Mouse (Mus musculus): ENCODE data around the gene Adora2b.

The Adora2b gene

DNA sequence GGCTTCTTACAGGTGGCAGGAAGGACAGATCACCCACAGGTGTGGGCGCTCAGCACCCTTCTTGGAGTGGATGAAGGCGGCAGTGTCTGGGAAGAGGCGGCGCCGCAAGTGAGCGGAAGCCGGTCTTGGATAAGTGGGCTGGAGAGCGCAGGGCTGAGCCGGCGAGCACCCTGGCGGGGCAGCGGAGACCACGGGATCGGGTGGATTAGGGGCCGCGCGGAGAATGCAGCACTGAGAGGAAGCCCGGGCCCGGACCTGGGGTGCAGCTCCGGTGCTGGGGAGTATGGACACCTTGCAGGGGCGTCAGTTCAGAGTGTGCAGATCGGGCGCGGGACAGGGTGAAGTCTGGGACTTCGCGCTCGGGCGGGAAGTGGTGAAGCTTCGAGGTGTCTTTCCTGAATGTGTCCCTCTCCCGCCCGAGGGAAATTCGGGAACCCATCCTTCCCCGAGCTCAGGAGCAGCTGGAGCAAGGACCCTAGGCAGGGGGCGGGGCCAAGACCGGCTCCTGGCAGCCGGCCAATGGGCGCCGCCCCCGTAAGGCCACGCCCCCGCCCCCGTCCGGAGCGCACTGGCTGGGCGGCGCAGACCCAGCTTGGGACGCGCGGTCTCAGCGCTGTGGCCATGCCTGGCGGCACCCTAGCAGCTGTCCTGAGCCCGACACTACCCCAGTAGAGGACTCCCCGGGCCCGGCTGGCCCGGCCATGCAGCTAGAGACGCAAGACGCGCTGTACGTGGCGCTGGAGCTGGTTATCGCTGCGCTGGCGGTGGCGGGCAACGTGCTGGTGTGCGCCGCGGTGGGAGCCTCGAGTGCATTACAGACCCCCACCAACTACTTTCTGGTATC, at the start of gene Adora2b:
Gene Adora2b, plus strand, starts transcription at position 584 of the 844 bp plus-strand sequence.
- peak in 1 of 2 experiments; percentile 24 for DNase-seq (ENCODE audit: low spot score in 2 of 2)

DNA sequence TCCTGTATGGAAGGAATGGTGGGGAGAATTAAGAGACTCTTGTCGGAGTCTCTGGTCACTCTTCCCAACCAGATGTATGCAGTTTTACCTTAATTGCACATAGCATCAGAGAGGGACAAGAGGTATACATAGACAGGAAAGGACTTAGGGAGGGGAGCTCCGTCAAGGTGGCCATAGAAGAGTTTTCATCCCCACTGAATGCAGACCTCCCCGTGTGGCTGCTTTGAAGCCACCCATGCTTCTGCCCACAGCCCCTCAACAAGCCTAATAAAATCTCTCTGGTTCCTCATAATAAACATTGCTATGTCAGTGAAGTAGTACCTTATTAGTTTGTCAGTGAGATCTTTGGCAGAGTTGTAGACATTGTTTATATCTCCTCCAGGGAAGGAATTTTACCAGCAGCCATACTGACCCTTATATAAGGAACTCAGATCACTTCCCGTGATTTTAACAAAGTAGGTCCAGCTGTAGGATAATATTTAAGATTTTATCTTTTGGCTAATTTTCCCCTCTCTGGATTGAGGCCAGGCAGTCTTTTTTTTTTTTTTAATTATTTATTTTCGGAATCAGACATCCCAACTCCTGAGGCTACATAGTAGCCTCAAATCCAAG, 47.8 kb upstream of the Adora2b start:
- no peak for DNase-seq (ENCODE audit: low spot score in 2 of 2)

DNA sequence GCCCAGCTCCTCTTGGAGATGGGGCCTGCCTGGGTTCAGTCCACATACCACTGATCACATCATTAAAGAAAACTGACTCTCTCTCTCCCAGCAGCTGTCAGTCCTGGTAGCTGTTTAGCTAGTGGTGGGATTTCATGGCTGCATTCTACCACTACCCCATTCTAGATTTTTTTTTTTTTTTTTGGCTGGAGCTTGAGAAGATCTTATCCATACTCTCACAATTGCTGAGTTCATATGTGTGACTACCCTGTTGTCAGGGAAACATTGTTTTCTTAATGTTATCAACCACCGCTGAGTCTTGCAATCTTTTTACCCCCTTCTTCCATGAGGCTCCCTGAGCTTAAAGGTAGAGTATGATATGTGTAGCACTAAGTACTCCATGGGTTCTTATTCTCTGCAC, 46.1 kb upstream of the Adora2b start:
- no peak for DNase-seq (ENCODE audit: low spot score in 2 of 2)

DNA sequence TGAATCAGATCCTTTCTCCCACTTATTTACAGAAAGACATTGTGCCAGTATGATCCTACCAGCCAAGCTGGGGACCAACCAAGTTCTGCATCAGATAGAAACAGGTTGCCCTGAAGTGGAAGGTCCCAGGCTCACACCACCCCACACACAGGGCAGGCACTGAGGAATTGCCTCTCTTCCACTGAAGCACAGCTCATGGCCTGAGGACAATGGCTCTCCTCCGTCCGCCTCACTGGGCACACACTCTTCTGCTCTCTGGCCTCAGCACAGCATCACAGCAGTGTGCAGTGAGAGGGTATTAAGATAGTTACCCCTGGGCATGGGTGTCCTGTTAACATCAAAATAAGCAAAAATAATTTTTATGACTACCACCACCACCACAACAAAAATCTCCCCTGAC, 39.7 kb upstream of the Adora2b start:
- DNase-seq (ENCODE audit: low spot score in 2 of 2), result no peak

DNA sequence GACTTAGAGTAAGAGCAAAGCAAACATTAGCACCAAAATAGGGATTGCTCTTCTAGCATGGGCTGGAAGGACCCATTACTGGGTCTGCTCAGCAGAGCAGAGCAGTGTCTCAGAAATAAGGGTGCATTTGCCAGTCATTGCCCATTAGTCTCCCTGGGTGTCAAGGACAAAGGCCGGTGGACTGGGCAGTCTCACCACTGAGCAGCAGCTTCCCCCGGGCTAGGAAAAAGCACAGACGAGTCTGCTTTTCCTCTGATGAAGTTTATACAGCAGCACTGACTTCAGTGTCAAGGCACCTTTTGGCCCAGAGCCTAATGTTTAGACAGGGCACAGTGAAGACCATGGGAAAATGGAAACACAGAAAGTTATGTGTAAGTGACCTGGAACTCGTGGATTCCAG, 38.9 kb upstream of the Adora2b start:
- no peak for DNase-seq (ENCODE audit: low spot score in 2 of 2)

DNA sequence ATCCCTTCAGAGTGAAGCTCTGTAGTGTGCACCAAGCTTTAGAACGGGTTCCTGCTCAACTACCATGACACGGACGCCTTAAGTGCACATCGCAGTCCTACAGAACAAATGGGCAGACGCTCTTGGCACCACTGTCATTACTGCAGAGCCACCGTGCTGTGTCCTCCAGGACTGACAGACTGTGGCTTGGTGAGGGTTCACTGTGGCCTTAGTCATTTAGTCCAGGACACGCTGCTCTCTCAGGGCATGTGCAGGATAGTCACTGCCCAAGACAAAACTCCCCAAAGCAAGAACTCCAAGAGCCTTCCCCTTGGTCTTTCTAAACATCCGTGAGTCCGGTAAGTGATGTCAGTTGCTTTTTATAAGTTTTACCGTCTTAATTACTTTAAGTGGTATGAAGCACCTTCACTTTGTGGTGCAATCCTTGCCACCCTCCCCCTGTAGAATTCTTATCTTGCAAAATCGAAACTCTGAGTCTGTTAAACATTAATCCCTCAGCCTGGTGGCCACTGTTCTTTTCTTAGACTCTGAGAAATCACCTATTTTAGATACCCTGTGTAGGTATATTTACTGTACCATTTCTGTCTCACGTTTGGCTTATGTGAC, 35.3 kb upstream of the Adora2b start:
- DNase-seq (ENCODE audit: low spot score in 2 of 2), result no peak

DNA sequence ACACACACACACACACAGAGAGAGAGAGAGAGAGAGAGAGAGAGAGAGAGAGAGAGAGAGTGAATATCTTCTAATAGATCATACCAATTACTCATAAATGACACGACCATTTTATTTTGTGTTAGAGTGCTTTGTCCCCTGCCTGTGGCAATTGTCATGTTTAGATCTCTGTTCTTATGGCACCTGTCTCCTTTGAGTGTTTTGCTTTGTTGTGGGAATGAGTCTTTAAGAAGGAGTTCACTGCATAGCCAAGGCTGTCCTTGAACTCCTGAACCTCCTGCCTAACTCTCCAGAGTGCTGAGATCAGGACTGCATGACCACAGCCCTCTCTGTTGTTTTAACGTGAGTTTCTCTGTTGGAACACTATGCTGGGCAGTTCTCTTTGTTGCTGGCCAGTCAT, 33.7 kb upstream of the Adora2b start:
- DNase-seq (ENCODE audit: low spot score in 2 of 2), result no peak

DNA sequence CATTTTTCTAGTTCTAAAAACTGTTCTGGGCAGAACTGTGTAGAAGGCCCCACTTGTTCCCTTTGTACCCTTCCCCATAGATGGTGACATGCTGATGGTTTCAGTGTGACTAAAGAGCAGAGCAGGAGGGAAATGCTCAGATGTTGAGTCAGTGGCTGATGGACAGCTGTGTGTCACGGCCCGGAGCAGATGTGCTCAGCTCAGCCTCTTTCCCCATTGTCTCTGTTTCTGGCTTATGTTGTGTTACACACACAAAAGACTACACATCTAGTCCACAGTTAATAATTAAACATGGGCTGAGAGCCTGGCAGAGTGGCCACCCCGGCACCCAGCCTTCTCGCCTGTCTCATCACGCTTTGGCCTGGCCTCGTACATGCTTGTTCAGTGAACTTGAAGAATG, 31.0 kb upstream of the Adora2b start:
- DNase-seq (ENCODE audit: low spot score in 2 of 2), result no peak

DNA sequence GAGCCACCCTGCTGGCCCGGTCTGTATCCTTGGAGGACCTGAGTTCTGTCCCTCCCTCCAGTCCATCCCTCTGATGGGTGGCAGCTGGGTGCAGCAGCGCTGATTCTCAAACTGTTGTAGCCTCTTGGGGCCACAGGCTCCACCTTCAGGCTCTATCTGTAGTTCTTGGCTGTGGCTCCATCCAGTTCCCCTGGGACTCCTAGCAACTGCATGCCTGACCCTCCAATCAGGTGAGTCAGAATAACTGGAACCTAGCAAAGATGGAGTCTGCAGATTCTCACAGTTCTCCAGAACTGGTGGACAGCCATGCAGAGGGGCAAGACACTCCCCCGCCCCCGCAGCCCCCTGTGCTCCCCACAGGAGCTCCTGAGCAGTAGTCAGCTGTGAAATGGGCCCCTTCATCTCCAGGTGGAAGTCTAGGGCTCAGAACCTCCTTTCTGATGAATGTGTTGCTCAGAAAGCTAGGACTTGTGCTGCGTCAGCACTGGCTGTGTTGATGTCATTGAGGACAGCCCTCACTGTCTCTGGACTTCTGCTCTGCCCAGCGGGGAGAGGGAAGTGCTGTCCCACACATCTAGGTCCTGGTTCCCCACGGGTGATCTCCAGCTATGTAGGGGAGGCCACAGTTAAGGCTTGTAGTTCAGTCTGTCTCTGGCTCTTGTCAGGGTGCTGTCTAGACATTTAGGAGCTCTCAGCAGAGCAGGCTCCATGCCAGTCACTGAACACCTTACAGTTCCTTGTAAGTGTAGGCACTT, 27.9 kb upstream of the Adora2b start:
- no peak for DNase-seq (ENCODE audit: low spot score in 2 of 2)

DNA sequence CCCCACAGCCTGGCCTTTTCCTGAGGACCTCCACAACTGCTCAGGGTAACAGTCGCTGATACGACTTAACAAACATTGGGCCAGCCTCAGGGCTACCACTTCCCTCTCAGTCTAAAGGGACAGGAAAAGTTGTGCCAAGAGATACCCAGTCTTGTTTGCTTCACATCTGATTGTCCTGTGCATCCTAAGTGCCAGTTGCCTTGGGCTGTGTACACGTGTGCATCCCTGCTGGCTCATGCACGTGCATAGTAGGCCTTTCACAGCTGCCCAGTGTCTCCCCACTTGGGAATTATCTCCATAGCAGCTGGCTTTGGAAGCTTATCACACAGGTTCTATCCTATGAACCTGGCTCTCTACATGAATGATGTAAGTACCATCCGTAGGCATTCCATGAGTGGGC, 25.4 kb upstream of the Adora2b start:
- DNase-seq (ENCODE audit: low spot score in 2 of 2), result no peak

DNA sequence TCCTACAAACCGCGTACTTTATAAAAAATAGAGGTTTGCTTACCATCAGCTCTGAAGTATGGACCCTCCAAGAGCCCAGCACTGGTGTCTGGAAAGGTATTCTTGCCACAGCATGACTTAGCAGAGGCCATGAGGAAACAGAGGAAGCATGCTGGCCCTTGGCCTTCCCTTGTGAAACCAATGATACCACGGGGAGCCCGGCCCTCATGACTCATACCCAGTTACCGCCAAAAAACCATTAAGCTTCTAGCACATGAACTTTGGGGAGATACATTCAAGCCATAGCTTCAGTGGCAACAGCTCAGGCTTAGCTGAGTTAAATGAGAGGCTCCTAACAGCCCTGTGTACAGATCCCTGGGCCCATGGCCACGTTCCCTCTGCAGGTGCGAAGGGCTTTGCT, 24.8 kb upstream of the Adora2b start:
- DNase-seq (ENCODE audit: low spot score in 2 of 2), result no peak

DNA sequence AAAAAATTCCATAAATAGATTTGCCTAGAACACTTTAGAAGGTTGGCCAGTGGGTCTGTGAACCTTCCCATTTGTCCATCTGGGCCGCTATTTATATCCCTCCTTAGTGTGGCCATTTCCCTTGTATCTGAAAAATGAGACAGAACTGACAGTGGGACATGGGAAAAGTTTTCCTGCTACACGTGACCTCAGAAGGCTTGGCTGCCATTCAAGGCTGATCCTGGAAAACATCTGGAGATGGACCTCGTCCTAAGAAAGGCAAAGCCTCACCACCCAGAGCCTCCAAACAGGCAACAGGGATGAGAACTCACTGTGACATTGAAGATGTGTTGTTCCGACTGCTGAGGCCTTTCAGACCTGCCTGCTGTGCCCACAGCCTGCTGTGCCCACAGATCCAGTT, 24.0 kb upstream of the Adora2b start:
- no peak for DNase-seq (ENCODE audit: low spot score in 2 of 2)

DNA sequence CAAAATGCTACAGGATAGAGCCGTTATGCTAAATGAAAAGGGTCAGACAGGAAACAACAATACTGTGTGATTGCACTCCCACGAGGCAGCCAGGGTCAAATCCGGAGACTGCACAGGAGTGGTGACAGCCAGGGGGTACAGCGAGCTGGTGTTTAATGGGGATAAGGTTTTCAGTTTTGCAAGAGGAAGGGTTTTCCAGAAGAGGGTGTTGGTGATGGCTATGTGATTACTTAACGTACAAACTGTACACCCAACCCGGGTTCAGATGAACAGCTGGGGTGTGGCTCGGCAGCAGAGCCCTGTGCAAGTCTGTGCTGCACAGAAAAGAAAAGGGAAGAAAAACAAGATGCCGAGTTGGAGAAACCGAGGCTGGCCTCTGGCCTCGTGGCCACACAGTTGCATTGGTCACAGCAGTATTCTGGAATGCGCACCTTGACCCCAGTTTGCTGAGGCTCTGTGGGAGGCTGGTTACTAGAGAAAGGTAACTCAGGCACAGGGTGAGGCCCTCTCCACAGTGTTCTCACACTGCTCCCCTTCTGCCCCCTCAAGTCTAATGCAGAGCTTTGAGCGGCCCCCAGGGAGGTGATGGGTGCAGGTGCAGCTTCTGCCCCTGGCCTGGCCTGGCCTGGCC, 8.0 kb upstream of the Adora2b start:
- DNase-seq (ENCODE audit: low spot score in 2 of 2), result no peak

DNA sequence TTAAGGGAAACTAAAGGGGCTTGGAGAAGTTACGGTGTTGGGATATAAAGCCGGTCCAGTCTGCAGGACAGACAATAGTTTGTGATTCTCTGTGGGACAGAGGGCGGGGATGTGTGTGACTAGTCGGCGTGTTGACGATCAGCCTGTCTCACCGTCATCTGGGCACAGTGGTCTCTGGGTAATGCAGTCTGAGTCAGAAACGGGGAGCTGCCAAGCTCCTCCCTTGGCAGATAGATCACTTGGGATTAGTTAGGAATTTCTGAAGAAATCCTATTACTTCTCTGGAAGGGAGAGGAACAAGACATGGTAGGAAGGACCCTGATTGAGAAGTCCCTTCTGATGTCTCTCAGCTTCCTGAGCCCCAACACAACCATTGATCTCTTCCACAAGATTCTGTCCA, 4.9 kb upstream of the Adora2b start:
- no peak for DNase-seq (ENCODE audit: low spot score in 2 of 2)

DNA sequence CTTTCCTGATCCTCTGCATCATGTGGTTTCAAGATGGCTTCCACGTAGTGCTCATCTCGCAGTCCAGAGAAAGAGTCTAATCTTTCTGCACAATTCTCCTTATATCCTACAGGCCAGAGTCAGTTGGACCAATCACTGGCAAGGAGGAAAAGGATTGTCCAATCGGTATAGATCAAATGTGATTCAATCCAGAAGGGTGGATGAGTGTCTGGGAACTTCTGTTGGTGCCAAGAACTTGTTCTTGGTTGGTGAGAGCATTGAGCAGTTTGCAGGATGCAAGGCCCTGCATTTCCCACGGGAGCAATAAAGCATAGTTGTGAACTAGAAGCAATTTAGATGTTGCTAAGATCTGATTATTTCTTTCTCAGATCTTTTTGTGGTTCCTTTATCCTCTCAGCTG, 4.3 kb upstream of the Adora2b start:
- no peak for DNase-seq (ENCODE audit: low spot score in 2 of 2)

DNA sequence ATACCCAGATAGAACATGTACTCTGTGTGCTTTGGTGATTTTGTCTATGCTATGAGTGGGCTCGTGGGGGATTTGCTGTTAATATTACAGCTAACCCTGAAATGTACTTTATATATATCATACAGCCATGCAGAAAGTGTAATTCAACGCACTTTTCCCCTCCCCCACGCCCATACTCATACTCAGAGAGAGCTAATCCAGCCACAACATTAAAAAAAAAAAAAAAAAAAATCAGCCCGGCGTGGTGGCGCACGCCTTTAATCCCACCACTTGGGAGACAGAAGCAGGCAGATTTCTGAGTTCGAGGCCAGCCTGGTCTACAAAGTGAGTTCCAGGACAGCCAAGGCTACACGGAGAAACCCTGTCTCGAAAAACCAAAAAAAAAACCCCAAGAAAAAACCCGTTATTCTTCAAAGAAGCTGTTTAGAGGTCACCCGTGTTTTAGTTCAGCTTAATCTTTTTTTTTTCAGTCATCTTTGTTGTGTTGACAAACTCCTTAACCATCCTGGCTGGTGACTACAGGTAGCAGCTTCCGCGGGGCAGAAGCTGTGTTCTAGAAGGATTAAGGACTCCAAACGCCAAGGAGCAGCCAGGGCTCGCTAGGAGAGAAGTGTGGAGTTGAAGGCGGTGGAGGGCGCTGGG, 904 bp upstream of the Adora2b start:
- DNase-seq (ENCODE audit: low spot score in 2 of 2), result no peak

DNA sequence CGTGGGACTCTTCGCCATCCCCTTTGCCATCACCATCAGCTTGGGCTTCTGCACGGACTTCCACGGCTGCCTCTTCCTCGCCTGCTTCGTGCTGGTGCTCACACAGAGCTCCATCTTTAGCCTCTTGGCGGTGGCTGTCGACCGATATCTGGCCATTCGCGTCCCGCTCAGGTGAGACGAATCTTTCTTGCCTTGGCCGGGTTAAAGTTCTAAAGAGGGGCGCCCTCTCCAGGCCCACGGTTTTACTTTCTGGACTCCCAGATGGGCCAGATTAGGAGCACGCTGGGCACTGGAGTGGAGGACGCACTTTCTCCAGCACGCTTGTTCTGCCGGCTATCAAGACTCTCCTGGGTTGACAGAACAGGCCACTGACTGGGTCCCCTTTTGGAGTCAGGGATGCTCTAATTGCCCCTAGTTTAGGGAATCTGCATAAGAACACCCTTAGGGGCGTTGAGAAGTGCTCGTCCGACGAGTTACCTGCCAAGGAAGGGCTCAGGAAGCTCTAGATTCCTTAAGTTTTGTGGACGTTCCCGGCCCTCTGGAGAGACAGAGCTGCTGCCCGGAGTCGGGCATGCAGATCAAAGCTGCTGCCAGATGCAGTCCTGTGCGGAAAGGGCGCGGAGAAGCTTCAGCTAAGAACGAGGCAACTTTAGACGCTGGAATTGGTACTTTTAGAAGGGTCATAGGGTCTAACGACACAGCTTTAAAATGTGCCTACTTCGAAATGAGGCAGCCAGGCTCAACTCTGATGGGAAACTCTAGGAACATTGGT, 668 bp downstream of the Adora2b start:
- DNase-seq (ENCODE audit: low spot score in 2 of 2), result no peak

DNA sequence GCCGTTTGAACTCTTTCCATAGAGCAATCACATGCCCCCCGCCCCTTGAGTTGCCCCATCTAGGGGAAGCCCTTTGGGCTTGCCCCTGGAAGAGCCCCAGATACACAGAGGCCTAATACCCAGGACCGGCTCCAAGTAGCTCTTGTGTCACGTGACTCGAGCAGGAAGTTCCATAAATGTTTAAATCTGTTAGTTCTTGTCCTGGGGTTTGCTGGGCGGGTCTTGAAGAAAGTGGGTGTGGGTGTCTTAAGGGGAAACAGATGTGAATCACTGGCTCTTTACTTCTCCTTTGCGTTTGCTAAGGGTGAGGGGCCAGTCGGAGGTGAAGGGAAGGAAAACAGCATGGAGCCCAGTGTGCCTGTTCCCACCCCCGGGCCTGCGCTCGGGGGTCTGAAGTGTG, 2.3 kb downstream of the Adora2b start:
- DNase-seq (ENCODE audit: low spot score in 2 of 2), result no peak

DNA sequence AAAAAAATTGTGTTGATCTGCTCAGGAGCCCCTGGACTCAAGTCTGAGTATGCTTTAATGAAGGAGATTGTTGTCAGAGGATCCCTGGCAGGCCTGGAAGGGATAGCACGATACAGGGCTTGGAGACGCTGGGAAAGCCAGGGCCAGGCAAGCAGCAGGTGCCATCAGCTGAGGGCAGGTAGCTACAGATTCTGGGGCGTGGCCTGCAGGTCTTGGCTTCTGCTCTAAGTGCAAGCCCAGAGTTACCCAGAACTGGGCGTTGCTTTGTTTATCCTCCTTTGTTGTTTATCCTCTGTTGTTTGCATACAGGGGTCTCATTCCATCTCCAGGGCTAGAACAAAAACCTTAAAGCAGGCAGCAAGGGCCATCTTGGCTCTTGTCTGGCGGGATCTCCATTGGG, 4.6 kb downstream of the Adora2b start:
- no peak for DNase-seq (ENCODE audit: low spot score in 2 of 2)

DNA sequence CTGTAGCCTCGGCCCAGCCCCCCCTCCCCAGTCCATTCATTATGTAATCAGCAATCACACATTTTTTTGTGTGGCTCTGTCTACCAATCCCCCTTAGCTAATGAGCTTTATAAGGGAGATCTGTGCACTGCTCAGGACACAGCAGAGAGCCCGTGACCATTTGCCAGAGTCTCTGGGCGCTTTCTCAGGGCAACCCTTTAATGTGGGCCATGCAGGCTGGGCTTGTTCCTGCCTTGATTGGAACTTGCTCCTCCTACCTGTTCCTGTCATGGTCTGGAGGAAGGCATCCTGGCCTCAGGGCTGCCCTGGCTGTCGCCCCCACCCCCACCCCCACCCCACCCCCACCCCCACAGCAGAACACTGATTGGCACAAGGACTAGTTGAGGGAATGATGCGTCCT, 10.4 kb downstream of the Adora2b start:
- no peak for DNase-seq (ENCODE audit: low spot score in 2 of 2)

DNA sequence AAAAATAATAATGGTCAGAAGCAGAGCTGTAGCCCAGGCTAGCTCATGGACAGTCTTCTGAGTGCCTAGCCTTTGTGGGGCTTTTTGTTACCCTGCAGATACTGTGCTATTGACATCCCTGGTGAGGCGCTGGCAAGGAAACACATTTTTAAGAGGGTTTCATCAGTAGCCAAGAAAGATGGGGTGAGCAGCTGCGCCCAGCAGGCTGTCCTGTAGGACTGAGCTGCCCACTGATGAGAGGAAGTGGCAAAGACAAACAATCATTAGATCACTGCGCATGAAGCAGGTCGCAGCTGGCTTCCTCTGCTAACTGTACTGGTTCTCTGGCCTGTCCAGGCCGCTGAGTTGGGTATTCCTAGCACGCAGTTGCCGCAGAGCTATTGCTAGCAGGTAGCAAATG, 14.8 kb downstream of the Adora2b start:
- peak in 1 of 2 experiments; percentile 33 for DNase-seq (ENCODE audit: low spot score in 2 of 2)

Data from frontal cortex, postnatal 14 days (tissue).